Mouse (Mus musculus) cortical plate, adult 2 months (tissue): ENCODE data around the gene Bcl9l.

ENCODE experiments used
- CTCF ChIP-seq: fragments of 200-500 bp; IDR thresholded peaks from 2 replicates; pipeline ENCODE4 v1.5.1; 2011; ENCODE audit warnings: mild to moderate bottlenecking, control low read depth, low read length; ENCODE audit not compliant: insufficient read depth; ENCODE audit errors: extremely low read depth
- POLR2A ChIP-seq: fragments of 200-500 bp; IDR thresholded peaks from 2 replicates; pipeline ENCODE4 v1.6.1; 2011; ENCODE audit warnings: mild to moderate bottlenecking, low read length, control low read depth; ENCODE audit not compliant: insufficient read depth; ENCODE audit errors: extremely low read depth

- no peak for TF ChIP-seq CTCF
- no peak for TF ChIP-seq POLR2A
These were observed 32.2 kb upstream of the Bcl9l start for GRCm38 (mm10) chr9:44450387-44450786.
